Mouse (Mus musculus) limb, embryonic 12.5 days (tissue): Measurements from ENCODE around the gene Tm9sf3. TPM values are rescaled to one million over a fixed set of nuclear protein-coding genes. Genes with fewer than 3 reads are reported as not detected.
"Not testable (repeated sequence)": the region's sequence is repeated elsewhere in the genome, so short reads cannot be mapped to it uniquely, and the experiment has no call there.

Experiments used
- ATAC-seq: fragments of 200-750 bp; cut with Nextera tagmentation; 2 replicates; pipeline ENCODE4 v1.8.0; 2017; ENCODE audit warnings: low read depth, moderate TSS enrichment; ENCODE audit not compliant: insufficient number of reproducible peaks, insufficient read depth, low FRiP score, low TSS enrichment
- H3K27ac ChIP-seq: fragments of 300-500 bp; sonication (generic); 2 replicates; pipeline ENCODE4 v1.5.1; 2016; ENCODE audit warnings: mild to moderate bottlenecking, moderate library complexity
- H3K27me3 ChIP-seq: fragments of 300-500 bp; sonication (generic); 2 replicates; pipeline ENCODE4 v1.6.1; 2016; ENCODE audit warnings: mild to moderate bottlenecking, moderate library complexity
- H3K36me3 ChIP-seq: fragments of 300-500 bp; sonication (generic); 2 replicates; pipeline ENCODE4 v1.6.1; 2016; ENCODE audit warnings: mild to moderate bottlenecking, moderate library complexity
- H3K4me1 ChIP-seq: fragments of 300-500 bp; sonication (generic); replicated peaks from 2 replicates; pipeline ENCODE4 v1.6.1; 2016
- H3K4me2 ChIP-seq: fragments of 300-500 bp; sonication (generic); 2 replicates; pipeline ENCODE4 v1.6.1; 2016; ENCODE audit warnings: mild to moderate bottlenecking, moderate library complexity
- H3K4me3 ChIP-seq: fragments of 300-500 bp; sonication (generic); replicated peaks from 2 replicates; pipeline ENCODE4 v1.5.1; 2016; ENCODE audit warnings: mild to moderate bottlenecking
- H3K9ac ChIP-seq: fragments of 300-500 bp; sonication (generic); replicated peaks from 2 replicates; pipeline ENCODE4 v1.6.1; 2016; ENCODE audit warnings: mild to moderate bottlenecking, moderate library complexity
- H3K9me3 ChIP-seq: fragments of 300-500 bp; sonication (generic); 2 replicates; pipeline ENCODE4 v1.6.1; 2016; ENCODE audit warnings: mild to moderate bottlenecking, moderate library complexity
- WGBS: fragments of 180-500 bp; shearing (Covaris S2); methylation state at CpG from one replicate; pipeline ENCODE4 v1.1.7; 2016; 5-methylcytosine and 5-hydroxymethylcytosine counted together
- polyA plus RNA-seq: library from polyadenylated mRNA; unstranded; fragments of >200 nt; fragmentation: Nextera tagmentation; extraction: Ambion mirVana; gene quantifications from 2 replicates; pipeline ENCODE4 v1.2.1, GENCODE M21; 2016

Tm9sf3 gene
- 141 and 158 TPM in 2 replicates for polyA plus RNA-seq

DNA sequence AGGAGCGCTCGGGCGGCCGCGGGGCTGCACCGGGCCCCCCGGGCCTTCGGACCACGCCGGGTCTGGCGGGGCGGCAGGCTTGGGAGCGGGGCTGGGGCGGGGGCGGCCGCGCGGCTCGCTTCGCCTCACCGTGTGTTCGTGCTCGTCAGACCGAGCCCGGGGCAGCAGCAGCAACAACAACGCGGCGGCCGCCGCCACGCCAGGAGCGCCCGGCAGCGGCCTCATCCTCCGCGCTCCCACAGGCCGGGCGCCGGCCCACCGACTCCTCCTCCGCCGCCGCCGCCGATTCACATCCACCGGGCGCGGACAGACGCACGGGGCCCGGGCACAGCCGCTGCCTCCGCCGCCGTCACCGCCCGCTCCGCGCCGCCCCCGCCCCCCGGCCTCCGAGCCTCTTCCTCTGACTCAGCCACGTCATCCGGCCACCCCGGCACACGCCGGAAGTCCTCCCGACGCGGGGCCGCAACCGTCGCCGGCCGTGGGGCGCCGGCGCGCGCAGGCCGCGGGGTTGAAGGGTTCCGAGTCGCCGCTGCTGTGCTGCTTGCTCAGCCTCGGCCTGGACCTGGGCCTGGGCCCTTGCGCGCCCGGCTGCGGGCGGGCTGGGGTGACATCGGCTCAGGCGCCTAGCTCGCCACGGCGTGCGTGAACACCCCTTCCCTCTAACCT is at the start of gene Tm9sf3:
Gene Tm9sf3, minus strand, starts transcription at position 368 of the 666 bp plus-strand sequence.
- peak within 1 kb of the TSS; percentile 96 for H3K4me3 ChIP-seq
- no peaks in the 10 kb centered on the region for H3K27me3 ChIP-seq
- H3K9ac ChIP-seq, result peak within 1 kb of the TSS; percentile 96
- WGBS, result under 1% methylated on average over 80 of the region's 98 CpGs
- peak within 1 kb of the TSS; percentile 72 for H3K4me2 ChIP-seq
- H3K9me3 ChIP-seq, result no peaks in the 10 kb centered on the region
- H3K4me1 ChIP-seq, result peaks cover 27% of the 10 kb centered on the region
- peak within 1 kb of the TSS; percentile 99 for H3K27ac ChIP-seq
- H3K36me3 ChIP-seq, result peaks cover 7% of the 10 kb centered on the region; the same call in 1 of the 2 replicates
- peak; percentile 87 for ATAC-seq

DNA sequence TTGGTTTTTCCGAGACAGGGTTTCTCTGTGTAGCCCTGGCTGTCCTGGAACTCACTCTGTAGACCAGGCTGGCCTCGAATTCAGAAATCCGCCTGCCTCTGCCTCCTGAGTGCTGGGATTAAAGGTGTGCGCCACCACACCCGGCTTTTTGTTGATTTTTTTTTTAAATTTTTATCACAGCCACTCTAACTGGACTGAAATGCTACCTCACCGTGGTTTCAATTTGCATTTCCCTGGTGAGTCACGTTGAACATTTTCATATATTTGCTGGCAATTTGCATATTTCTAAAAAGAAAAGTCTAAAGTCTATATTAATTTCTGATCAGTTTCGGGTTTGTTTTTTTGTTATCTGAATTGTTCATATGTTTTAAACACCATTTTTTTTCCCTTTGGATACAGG is 48.8 kb upstream of the Tm9sf3 start:
- not testable (repeated sequence) for H3K36me3 ChIP-seq, H3K9ac ChIP-seq, H3K27ac ChIP-seq, H3K4me3 ChIP-seq, ATAC-seq, H3K9me3 ChIP-seq, H3K4me2 ChIP-seq
- 83% methylated on average over 8 of the region's 8 CpGs for WGBS
- peaks cover 21% of the 10 kb centered on the region for H3K4me1 ChIP-seq
- H3K27me3 ChIP-seq, result peaks cover 57% of the 10 kb centered on the region

DNA sequence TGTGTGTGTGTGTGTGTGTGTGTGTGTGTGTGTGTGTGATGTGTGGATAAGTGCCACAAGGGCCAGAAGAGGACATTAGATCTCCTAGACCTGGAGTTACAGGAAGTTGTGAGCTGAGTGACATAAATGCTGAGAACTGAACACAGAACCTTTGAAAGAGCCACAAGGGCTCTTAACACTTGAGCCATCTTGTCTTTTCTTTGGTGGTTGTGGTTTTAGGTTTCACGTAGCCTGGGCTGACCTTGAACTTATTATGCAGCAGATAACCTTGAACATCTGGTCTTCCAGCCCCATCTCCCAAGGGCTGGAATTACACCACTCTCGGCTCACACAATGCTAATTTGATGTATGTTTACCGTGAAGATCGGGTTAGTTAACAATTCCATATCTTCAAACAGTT is 48.2 kb upstream of the Tm9sf3 start:
- peaks cover 21% of the 10 kb centered on the region for H3K4me1 ChIP-seq
- H3K9me3 ChIP-seq, result no peaks in the 10 kb centered on the region
- H3K27me3 ChIP-seq, result peaks cover 56% of the 10 kb centered on the region
- no peak overlapping the region for H3K9ac ChIP-seq
- H3K27ac ChIP-seq, result no peak overlapping the region
- no peak overlapping the region for H3K4me2 ChIP-seq
- H3K36me3 ChIP-seq, result no peaks in the 10 kb centered on the region
- ATAC-seq, result no peak
- 81% methylated on average over 4 of the region's 4 CpGs for WGBS
- no peak overlapping the region for H3K4me3 ChIP-seq

DNA sequence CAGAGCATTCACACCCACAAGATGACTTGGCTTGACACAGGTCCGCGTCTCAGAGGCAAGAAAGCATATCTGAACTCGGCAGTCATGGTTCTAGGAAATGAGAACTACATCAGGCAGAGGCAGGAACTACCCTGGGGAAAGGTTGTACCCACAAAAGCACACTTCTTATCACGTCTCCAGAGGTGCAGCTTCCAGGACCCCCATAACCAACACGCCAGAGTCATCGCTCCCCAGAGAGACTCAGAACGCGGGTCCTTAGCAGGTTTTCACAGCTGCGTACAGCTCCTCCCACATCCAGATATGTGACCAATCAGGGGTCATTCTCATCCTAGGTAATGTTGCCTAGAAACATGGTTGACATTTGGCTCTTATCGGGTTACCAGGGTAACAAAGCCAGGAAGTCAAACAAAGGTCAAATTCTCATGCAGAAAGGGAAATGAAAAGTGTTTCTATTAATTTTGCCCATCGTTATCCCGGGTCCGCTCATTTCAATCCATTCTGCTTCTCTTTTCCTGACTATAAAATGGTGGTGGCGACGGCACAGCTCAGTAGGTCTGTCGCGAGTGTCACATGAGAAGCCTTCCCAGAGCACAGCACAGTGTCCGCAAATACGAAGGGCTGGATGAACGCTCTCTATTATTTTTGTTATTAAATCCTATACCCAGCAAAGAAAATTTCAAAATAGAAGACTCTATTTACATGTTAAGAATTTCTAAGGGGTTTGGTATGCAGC is 47.3 kb upstream of the Tm9sf3 start:
- Histone ChIP-seq H3K4me2 (peak overlapping the region; percentile 58), H3K27me3 (peaks cover 58% of the 10 kb centered on the region), H3K27ac (no peak overlapping the region), H3K9me3 (no peaks in the 10 kb centered on the region), H3K4me3 (peak overlapping the region; percentile 29), H3K9ac (no peak overlapping the region), H3K4me1 (peaks cover 21% of the 10 kb centered on the region), H3K36me3 (no peaks in the 10 kb centered on the region)
- WGBS, result 23% methylated on average over 20 of the region's 20 CpGs
- no peak for ATAC-seq

DNA sequence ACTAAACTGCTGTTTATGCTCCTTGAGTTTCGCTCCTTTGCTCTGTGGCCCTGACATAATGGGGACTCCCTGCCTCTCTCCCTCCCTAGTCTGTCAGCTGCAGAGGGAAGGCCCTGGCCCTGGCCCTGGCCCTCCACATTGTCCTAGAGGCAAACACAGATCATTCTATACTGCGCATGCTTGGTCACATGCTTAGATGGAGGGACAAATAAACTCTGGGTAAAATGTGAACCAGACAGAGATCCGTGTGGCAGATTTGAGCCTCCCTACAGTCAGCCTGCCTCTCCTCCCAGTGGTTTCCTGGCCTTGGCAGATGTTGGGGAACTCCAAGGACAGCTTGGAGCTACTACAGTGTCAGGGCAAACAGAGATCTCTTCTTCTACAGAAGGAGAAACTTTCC is 40.1 kb upstream of the Tm9sf3 start:
- no peaks in the 10 kb centered on the region for H3K36me3 ChIP-seq
- ATAC-seq, result no peak
- no peak overlapping the region for H3K4me2 ChIP-seq
- no peak overlapping the region for H3K9ac ChIP-seq
- H3K27ac ChIP-seq, result no peak overlapping the region
- no peak overlapping the region for H3K4me3 ChIP-seq
- WGBS, result 50% methylated on average over 3 of the region's 3 CpGs
- no peaks in the 10 kb centered on the region for H3K9me3 ChIP-seq
- H3K4me1 ChIP-seq, result peaks cover 30% of the 10 kb centered on the region
- peaks cover 90% of the 10 kb centered on the region for H3K27me3 ChIP-seq

DNA sequence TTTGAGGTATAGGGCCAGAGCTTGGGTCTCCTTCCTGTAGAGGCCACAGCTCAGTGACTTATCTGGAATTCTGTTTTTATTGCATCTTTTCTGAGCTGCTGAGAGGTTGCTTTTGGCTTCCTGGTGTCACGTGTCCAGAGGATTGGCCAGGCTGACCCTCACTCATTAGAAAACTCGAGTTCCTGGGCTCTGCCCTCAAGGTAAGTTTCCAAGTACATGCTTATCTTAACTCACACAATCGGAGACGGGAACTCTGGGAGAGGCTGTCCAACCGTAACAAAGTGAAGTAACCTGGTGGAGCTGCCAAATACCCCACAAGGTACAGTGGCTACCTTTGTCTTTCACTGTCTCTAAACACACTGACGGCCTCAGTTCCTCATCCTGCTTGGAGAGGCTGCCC is 39.6 kb upstream of the Tm9sf3 start:
- Histone ChIP-seq H3K9ac (no peak overlapping the region), H3K4me2 (no peak overlapping the region), H3K9me3 (no peaks in the 10 kb centered on the region), H3K4me3 (no peak overlapping the region), H3K27ac (no peak overlapping the region), H3K4me1 (peaks cover 30% of the 10 kb centered on the region), H3K27me3 (peaks cover 93% of the 10 kb centered on the region), H3K36me3 (no peaks in the 10 kb centered on the region)
- WGBS, result 43% methylated on average over 6 of the region's 6 CpGs
- ATAC-seq, result no peak

DNA sequence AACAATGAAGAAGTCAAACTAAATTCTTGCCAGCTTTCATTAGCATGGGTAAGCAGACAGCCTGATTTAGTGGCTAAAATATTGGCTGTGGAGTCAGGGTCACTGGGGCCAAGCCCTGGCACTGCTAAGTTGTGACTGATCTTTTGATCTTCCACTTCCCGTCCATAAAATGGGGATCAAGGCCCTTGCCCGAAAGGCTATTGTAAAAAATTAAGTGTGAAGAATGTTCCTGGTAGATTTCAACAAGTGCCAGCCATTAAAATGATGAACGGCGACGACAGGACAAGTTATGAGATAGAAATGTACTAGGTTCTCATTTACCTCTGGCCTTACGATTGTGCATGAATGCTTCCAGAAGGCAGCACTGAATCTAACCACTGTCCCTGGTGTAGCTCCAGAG is 38.1 kb upstream of the Tm9sf3 start:
- H3K27ac ChIP-seq, result no peak overlapping the region
- ATAC-seq, result no peak
- H3K4me3 ChIP-seq, result no peak overlapping the region
- H3K9me3 ChIP-seq, result no peaks in the 10 kb centered on the region
- no peaks in the 10 kb centered on the region for H3K36me3 ChIP-seq
- no peak overlapping the region for H3K4me2 ChIP-seq
- H3K9ac ChIP-seq, result no peak overlapping the region
- 14% methylated on average over 6 of the region's 6 CpGs for WGBS
- peaks cover 30% of the 10 kb centered on the region for H3K4me1 ChIP-seq
- H3K27me3 ChIP-seq, result peaks cover 93% of the 10 kb centered on the region

DNA sequence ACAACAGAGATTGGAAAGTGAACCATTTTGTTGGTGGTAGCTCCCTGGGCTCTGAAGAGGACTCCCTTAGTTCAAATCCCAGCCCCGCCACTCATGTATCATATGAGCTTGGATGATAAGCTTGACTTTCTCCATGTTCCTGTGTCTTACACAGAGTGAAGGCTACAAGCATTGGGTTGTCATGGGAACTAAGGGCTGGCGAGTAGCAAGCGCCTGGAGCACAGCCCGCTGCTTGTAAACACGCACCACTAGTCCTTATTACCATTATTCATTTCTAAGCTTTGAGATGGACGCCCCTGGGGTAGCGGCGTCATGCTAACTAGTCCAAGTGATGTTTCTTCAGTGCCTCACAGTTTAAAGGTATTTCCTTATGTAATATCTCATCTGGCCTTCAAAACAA is 35.6 kb upstream of the Tm9sf3 start:
- ATAC-seq, result no peak
- peaks cover 30% of the 10 kb centered on the region for H3K4me1 ChIP-seq
- H3K9me3 ChIP-seq, result no peaks in the 10 kb centered on the region
- no peaks in the 10 kb centered on the region for H3K36me3 ChIP-seq
- WGBS, result 76% methylated on average over 8 of the region's 8 CpGs
- H3K27ac ChIP-seq, result no peak overlapping the region
- no peak overlapping the region for H3K9ac ChIP-seq
- no peak overlapping the region for H3K4me2 ChIP-seq
- H3K4me3 ChIP-seq, result no peak overlapping the region
- H3K27me3 ChIP-seq, result peaks cover 84% of the 10 kb centered on the region

DNA sequence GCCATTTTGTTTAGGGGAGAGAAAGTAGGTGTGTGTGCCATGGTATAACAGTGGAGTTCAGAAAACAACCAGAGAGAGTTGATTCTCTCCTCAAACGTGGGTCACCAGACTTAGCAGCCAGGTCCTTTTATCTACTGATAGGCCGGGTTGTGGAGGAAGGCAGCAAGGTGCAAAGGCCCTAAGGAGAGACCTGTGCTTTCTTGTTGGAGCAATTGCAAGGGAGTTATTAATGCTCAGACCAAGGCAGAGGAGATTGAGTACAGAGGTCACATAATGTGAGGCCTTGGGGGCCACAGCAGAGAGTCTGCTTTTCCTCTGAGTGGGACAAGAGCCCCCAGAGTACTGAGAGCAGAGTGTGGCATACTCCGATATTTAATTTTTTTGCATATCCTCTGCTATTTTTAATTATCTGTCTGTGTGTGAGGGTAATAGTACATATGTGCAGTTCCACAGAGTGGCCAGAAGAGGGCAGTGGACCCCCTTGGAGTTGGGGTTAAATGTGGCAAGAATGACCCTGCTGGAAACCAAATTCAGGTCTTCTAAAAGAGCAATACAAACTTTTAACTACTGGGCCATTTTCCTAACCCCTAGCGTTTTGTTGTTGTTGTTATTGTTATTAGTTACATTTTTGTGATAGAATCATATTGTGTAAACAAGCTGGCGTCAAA is 27.3 kb upstream of the Tm9sf3 start:
- no peak overlapping the region for H3K4me2 ChIP-seq
- H3K9ac ChIP-seq, result no peak overlapping the region
- H3K36me3 ChIP-seq, result no peaks in the 10 kb centered on the region
- peaks cover 58% of the 10 kb centered on the region for H3K27me3 ChIP-seq
- no peak overlapping the region for H3K4me3 ChIP-seq
- 59% methylated on average over 5 of the region's 5 CpGs for WGBS
- H3K4me1 ChIP-seq, result no peaks in the 10 kb centered on the region
- no peaks in the 10 kb centered on the region for H3K9me3 ChIP-seq
- no peak for ATAC-seq
- H3K27ac ChIP-seq, result no peak overlapping the region

DNA sequence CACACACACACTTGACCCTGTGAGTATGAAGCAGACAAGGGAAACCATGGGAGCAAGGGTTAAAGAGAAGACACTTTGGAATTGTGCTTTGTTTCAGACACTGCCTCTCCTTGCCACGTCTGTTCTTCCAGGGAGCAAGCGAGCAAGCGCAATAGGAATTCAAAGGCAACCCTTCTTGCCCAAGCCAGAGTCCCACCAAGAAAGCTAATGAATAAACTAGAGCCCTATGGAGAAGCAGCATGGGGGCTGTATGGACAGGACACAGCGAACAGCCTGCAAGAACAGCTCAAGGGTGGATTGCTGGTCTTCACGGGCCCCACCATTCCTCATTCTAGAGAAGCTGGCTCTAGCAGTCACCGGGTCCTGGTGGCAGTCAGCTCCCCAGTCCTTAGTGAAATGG is 24.8 kb upstream of the Tm9sf3 start:
- H3K27me3 ChIP-seq, result peaks cover 58% of the 10 kb centered on the region
- no peak overlapping the region for H3K4me3 ChIP-seq
- H3K9me3 ChIP-seq, result no peaks in the 10 kb centered on the region
- no peak for ATAC-seq
- H3K36me3 ChIP-seq, result no peaks in the 10 kb centered on the region
- 74% methylated on average over 6 of the region's 6 CpGs for WGBS
- H3K4me2 ChIP-seq, result no peak overlapping the region
- no peak overlapping the region for H3K9ac ChIP-seq
- H3K27ac ChIP-seq, result no peak overlapping the region
- H3K4me1 ChIP-seq, result peaks cover 12% of the 10 kb centered on the region

DNA sequence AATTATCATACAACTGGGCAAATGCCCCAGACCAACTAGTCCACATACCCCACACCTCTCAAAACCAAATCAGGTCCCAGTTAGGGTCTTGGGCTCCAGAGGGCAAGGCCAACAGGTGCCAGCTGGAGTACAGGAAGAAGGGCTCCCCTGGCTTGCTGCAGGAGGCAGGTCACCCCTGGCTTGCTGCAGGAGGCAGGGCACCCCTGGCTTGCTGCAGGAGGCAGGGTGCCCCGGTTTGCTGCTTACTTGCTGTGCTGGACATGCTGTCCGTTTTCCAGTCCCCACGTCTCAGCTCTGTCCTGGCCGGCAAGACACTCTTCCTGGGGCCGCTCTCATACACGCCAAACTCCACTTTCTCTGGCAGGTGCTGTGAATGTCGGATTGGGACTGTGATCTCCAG is 23.4 kb upstream of the Tm9sf3 start:
- no peak overlapping the region for H3K4me2 ChIP-seq
- ATAC-seq, result no peak
- H3K27ac ChIP-seq, result no peak overlapping the region
- H3K9me3 ChIP-seq, result no peaks in the 10 kb centered on the region
- H3K36me3 ChIP-seq, result no peaks in the 10 kb centered on the region
- no peak overlapping the region for H3K9ac ChIP-seq
- H3K4me3 ChIP-seq, result no peak overlapping the region
- peaks cover 20% of the 10 kb centered on the region for H3K4me1 ChIP-seq
- WGBS, result 83% methylated on average over 7 of the region's 7 CpGs
- peaks cover 53% of the 10 kb centered on the region for H3K27me3 ChIP-seq
